Mouse (Mus musculus): ENCODE results near the gene Zfp263.
A peak's percentile ranks its signal among the peaks of the same experiment; 100 is the strongest.

The Zfp263 gene

DNA sequence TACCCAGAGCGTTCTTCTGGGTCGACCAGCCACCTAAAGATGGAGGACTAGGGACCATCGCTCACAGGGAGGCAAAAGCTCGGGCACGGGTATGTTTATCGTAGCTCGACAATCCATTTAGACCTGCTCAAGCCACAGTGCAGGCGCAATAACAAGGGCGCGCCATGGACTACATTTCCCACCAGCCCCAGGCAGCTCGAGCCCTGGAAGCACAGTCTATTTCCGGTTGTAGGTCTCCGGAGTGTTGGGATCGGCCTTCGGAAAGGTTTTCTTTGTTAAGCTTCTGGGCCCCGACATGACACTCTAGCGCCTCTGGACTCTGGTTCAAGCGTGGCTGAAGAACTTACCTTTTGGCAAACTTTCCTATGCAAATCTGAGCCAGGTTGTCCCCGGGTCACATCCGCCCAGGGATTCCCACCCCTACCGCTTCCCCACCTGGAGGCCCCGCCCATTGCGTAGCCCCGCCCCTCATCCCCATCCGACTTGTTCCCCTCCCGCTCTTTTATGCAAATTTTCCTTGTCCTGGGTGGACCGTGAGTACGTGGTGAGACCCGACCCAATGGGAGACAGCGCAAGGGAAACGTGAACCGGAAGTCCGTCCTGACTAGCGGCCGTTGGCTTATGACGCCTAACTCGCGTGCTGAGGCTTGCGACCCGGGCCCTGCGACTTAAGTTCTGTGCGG is at the start of gene Zfp263:
Gene Zfp263, plus strand, starts transcription at position 591 of the 683 bp plus-strand sequence.
- DNase-seq (ENCODE audit: low read depth, low spot score): peak; percentile 98

DNA sequence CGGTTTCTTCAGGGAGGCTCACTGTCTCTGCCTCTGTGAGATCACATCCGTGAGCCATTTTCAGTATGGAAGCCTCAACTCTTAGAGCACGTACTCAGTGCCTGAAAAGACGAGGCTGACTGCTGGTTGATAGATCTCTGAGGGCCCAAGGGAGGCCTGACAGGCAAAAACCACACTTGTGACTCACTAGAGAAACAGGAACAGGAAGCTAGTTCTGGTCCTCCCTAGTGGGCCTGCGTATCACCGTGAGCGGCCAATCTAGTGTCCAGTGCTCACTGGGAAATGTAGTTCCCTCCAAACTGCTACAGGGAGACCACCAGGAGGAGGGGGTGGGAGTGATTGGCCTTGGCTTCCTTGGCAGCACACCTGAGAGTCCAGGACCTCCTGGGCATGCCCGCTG is 44.6 kb upstream of the Zfp263 start:
- DNase-seq (ENCODE audit: low read depth, low spot score): no peak

DNA sequence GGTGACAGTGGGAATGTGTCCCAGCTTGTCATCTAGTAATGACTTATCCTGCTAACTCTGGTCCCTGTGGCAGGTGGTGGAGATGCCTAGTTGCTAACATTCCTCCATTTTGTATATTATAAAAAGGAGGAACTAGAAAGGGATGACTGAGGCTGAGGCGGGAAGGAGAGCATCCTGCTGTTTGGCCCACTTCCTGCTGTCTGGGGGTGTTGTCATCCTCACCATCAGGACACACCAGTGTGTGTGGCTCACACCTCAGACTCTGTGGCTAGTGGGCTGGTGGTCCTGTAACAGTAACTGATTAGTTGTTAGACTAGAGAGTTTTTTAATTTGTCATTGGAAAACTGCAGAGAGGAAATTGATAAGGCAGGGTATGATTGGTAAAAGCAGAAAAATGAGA is 43.0 kb upstream of the Zfp263 start:
- no peak for DNase-seq (ENCODE audit: low read depth, low spot score)

DNA sequence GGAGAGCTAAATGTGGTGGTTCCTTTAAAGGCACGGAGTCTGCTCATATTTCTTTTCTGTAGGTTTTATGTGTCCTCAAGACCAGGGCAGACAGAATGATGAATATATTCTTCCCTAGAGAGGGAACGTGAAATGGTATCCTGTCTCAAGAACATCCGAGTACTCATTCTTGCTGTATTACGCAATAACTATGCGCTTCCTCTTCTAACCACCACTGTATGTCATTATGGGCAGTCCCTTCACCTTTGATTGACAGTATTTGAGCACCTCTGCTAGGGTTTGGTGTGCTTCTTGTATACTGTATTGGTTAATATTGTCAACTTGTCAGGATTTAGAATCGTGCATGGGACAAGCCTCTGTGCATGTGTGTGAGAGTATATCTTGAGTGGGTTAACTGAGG is 37.2 kb upstream of the Zfp263 start:
- DNase-seq (ENCODE audit: low read depth, low spot score): no peak

DNA sequence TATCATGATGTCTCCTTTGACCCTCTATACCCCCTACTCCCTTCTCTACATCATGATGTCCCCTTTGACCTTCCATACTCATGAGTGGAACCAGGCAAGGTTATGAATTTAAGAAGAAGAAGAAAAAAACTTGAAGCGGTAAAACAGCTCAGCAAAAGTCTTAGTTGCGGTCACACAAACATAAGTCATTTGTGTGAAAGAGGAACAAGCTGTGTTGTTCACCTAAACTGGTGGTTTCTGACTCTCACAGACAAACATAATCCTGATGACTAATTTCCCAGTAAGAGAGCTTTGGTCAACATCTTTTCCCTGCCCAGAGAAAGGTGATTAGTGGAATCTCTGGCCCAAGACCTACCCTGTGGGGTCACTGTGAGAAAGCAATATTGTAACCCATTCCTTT is 29.2 kb upstream of the Zfp263 start:
- no peak for DNase-seq (ENCODE audit: low read depth, low spot score)

DNA sequence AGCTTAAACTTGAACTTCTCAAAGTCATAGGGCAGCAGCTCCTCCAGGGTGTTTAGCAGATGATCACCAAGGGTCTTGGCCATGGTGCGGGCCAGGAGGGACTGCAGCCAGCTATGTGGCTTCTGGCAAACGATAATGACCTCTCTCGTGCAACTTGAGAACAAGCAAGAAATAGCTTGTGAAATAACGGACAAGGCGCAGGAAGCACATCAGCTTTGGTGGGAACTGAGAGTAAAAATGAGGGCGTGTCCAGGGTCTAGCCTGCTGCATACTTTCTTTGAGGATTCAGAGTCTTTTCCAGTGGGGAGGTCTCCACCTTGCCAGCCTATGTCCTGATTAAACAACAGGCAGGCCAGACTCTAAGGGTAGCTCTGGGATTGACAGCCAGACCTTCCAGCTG is 25.9 kb upstream of the Zfp263 start, which contains the start of gene Mefv:
Gene Mefv, minus strand, starts transcription at position 118 of the 400 bp plus-strand sequence.
- no peak for DNase-seq (ENCODE audit: low read depth, low spot score)

DNA sequence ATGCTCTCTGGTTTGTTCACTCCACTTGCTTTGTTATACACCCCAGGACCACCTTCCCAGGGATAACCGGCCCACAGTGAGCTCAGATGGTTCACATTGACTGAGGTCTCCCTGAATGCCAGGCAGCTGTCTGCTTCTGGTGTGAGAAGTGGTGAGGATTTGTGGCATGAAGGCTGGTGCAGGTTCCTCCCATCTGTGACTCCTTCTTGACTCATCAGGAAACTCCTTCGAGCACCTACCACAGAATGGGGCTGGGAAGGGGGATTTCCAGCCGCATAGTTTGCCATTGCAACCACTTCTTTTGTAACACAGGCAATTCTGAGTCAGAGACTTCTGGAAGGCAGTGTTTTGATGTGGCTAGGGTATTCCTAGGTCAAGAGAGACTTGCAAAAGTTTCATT is 20.7 kb upstream of the Zfp263 start:
- peak; percentile 62 for DNase-seq (ENCODE audit: low read depth, low spot score)

DNA sequence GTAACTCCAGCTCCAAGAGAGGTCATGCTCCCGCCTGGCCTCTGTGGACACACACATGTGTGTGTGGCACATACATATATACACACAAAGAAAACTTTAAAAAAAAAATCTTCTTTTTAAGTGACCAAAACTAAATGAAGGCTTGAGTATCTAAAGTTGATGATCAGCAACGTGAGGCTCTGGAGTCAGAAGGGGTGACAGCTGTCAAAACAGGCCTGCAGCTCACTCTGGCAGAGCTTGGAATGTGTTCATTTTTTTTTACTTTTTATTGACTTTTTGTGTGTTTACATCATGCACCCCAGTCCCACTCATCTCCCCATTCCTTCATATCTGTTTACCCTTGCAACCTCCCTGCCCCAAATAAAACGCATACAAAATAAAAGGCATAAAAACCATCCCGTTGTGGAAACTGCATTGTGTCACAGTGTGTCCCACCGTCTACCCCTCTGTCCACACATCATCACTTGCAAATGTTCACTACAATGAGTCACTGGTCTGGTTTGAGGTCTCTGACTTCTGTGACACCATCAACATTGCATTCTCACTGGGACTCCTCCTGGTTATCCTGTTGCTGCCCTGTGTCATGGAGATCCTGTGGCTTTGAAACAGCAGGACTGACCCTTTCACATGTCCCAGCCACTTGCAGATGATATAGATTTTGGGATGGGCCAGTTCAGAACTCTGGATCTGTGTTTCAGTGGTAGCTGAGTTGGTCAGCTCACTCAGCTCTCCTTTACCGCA is 15.7 kb upstream of the Zfp263 start:
- DNase-seq (ENCODE audit: low read depth, low spot score): no peak

DNA sequence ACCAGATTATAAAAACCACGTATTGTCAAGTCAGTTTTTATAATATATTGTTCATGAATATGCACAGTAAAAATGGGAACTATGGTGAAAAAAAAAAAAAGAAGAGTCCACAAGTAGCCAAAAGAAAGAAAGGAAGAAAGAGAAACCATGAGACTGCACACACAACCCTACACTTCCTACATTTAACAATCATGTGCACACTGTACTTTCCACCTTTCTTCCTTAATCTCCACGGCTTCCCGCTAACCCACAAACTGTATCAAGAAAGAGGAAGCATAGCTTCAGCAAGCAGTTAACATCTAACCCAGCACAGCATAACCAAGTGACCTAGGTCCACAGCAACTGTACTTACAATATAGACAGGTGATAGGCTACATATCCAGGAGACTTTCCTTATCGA is 11.3 kb upstream of the Zfp263 start:
- DNase-seq (ENCODE audit: low read depth, low spot score): no peak

DNA sequence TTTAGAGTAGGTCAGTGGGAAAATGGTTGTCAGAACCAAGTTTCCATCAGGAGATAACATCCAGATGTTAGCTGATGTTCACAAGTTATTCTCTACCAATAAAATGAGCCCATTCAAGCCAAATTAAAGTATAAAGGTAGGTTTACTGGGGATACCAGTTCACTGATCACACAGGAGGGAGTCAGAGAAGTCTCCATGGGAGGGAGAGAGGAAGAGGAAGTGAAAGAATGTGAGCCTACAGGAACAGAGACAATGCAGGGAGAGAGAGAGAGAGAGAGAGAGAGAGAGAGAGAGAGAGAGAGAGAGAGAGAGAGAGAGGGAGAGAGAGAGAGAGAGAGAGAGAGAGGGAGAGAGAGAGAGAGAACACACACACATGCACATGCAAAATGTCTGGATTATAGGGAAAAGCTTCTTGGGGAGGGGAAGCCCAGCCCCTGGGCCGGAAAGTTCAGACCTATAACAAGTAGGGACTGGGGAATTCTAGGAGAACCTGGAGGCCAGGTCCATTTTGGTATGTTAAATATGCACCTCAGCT is 10.6 kb upstream of the Zfp263 start:
- no peak for DNase-seq (ENCODE audit: low read depth, low spot score)

DNA sequence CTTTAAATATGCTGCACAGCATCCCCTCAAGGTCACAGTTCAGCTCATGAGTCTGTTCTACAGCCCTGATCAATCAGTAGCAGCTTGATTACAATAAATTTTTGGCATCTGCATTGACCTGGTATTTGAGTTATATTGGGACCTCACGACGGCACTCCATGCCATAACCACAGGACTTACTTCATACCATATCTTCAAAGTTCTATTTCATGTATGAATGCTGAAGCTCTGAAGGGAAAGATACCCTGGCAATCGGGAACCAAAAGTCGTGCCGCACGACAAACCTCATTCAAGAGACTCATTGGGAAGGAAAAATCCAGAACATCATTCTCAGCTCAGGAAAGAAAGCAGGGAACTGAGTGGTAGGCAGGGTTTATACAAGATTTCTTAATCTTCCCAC is 1.4 kb upstream of the Zfp263 start:
- DNase-seq (ENCODE audit: low read depth, low spot score): no peak

DNA sequence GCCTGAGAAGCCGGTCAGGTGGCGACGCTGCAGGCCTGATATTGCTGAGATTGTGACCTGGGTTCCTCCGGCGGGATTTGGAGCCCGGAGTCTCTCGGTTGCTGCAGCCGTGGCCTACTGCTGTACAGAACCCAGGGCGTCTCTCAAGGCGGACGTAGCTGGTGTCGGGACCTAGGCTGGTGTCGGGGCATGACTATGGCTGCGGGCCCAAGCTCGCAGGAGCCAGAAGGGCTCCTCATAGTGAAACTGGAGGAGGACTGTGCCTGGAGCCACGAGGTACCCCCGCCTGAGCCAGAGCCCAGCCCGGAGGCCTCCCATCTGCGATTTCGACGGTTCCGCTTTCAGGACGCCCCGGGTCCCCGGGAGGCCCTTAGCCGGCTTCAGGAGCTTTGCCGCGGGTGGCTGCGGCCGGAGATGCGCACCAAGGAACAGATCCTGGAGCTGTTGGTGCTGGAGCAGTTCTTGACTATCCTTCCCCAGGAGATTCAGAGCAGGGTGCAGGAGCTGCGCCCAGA is 350 bp downstream of the Zfp263 start:
- no peak for DNase-seq (ENCODE audit: low read depth, low spot score)

DNA sequence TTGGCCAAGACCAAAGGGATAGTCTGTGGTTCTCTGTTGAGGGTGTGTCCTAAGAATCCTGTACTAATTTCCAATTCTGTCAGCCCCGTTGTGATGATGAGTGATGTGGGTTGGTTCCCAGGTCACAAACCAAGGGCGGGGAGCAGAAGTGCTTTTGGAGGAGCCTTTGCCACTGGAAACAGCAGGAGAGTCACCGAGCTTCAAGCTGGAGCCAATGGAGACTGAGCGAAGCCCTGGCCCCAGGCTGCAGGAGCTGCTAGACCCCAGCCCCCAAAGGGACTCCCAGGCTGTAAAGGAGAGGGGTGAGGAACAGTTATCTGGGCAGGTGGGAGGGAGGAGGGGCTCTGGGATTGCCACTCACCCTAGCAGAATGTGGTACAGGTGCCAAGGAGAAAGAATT is 1.8 kb downstream of the Zfp263 start:
- DNase-seq (ENCODE audit: low read depth, low spot score): no peak

DNA sequence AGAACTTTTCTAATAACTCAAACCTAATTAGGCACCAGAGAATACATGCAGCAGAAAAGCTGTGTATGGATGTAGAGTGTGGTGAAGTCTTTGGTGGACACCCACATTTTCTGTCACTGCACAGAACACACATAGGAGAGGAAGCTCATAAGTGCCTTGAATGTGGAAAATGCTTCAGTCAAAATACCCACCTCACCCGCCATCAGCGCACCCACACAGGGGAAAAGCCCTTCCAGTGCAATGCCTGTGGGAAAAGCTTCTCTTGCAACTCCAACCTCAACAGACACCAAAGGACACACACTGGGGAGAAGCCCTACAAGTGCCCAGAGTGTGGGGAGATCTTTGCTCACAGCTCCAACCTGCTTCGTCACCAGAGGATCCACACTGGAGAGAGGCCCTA is 5.1 kb downstream of the Zfp263 start:
- DNase-seq (ENCODE audit: low read depth, low spot score): no peak

DNA sequence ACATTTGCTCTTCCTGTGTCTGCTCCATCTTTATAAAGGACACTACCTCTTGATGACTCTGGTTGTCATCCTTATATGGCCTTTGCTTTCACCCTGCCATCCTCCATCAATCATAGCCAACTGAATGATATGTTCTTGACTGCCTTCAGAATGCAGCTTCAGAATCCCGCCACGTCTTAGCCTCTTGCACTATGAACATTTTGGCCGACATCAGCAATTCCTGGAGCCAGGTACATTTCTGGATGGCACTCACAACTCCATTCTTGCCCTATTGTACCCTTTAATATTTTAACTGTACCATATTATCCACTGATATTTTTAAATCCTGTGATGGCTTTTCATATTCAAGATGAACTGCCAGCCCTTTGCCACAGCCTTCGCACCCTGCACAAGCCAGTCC is 27.7 kb downstream of the Zfp263 start:
- DNase-seq (ENCODE audit: low read depth, low spot score): no peak

DNA sequence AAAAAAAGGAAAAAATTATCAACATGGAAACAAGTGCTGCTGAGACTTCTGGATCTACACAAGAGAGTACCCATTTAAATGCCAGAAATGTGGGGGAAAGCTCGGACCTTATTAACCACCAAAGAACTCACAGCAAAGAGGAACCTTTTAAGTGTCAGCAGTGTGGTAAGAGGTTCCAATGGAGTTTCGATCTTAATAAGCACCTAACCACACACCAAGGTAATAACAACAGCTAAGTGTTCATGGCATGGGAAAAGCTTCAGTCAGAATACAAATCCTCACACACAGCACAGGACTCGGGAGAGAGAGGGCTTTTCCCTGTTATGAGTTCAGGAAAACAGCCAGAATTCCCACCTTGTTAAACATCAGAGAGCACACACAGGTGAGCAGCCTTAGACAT is 32.5 kb downstream of the Zfp263 start:
- DNase-seq (ENCODE audit: low read depth, low spot score): no peak

DNA sequence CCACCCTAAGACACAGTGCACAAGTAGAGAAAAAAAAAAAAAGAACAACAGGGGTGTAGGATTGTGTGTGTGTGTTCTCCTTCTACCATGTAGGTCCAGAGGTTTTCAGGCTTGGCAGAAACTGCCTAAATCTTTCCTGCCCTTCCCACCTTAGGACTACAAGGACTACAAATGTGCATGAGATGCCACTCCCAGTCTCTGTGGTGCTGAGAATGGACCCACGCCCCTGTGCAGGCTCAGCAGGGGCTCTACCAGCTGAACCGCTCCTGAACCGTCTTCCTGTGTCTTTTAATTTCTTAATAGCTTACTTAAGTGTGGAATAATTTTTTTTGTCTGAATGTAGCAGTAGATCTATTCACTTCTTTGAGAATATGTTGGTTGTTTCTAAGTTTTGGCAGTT is 34.1 kb downstream of the Zfp263 start:
- no peak for DNase-seq (ENCODE audit: low read depth, low spot score)

DNA sequence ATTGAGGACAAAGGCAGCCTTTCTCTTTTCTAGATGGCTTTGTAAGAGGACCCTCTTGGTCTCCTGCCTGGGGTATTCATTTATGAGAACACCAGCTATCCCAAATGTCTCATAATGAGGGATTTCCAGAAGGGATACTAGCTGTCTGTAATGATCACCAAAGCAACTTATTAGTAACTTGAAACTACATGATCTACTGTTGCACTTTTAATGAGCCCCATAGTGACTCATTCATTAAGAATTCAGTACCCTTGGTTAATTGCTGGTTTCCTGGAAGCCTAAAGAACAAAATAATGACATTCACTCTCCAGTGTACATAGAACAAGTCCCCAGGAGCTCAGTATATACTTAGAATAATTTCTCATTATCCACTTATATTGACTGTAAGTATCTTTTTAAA is 37.3 kb downstream of the Zfp263 start:
- DNase-seq (ENCODE audit: low read depth, low spot score): no peak

DNA sequence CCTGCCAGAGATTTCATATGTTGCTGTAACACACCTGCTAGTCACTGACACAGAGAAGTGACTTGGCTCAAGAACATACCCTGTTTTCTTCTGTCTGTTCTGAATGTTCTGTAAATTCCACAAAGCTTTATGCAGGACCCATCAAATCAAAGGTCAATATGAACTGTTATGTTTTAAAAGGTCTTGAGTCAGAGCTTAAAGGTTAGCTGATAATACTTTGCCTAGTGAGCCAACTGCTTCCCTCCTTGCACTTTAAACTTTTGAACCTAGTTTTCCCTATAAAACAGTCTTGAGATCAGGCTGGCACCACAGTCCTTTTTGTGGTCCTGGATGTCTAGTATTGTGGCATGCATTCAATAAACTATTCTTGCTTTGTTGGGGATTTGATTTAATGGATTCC is 44.5 kb downstream of the Zfp263 start:
- no peak for DNase-seq (ENCODE audit: low read depth, low spot score)

Data from CD4-positive, CD25-positive, alpha-beta regulatory T cell, adult 2 months (primary cell).